Mouse (Mus musculus) liver, embryonic 12.5 days (tissue): ENCODE data around the gene Emilin2. TPM values are rescaled to one million over a fixed set of nuclear protein-coding genes. Genes with fewer than 3 reads are reported as not detected.
A peak's percentile ranks its signal among the peaks of the same experiment; 100 is the strongest.

ENCODE experiments used
- ATAC-seq: fragments of 200-750 bp; cut with Nextera tagmentation; 2 replicates; pipeline ENCODE4 v1.8.0; 2017; ENCODE audit warnings: moderate number of reproducible peaks, mild to moderate bottlenecking, moderate library complexity
- H3K27ac ChIP-seq: fragments of 300-500 bp; sonication (generic); 2 replicates; pipeline ENCODE4 v1.5.1; 2016; ENCODE audit warnings: mild to moderate bottlenecking
- H3K27me3 ChIP-seq: fragments of 300-500 bp; sonication (generic); replicated peaks from 2 replicates; pipeline ENCODE4 v1.6.1; 2016; ENCODE audit warnings: mild to moderate bottlenecking, moderate library complexity
- H3K36me3 ChIP-seq: fragments of 300-500 bp; sonication (generic); 2 replicates; pipeline ENCODE4 v1.6.1; 2016; ENCODE audit warnings: mild to moderate bottlenecking, moderate library complexity
- H3K4me1 ChIP-seq: fragments of 300-500 bp; sonication (generic); 2 replicates; pipeline ENCODE4 v1.6.1; 2016
- H3K4me2 ChIP-seq: fragments of 300-500 bp; sonication (generic); 2 replicates; pipeline ENCODE4 v1.6.1; 2016; ENCODE audit warnings: mild to moderate bottlenecking, moderate library complexity
- H3K4me3 ChIP-seq: fragments of 300-500 bp; sonication (generic); 2 replicates; pipeline ENCODE4 v1.5.1; 2016; ENCODE audit warnings: mild to moderate bottlenecking, moderate library complexity
- H3K9ac ChIP-seq: fragments of 300-500 bp; sonication (generic); 2 replicates; pipeline ENCODE4 v1.6.1; 2016; ENCODE audit warnings: mild to moderate bottlenecking, moderate library complexity
- H3K9me3 ChIP-seq: fragments of 300-500 bp; sonication (generic); replicated peaks from 2 replicates; pipeline ENCODE4 v1.6.1; 2016; ENCODE audit warnings: mild to moderate bottlenecking, moderate library complexity
- WGBS: fragments of 180-500 bp; shearing (Covaris S2); methylation state at CpG from one replicate; pipeline ENCODE4 v1.1.7; 2016; ENCODE audit not compliant: insufficient replicate concordance; 5-methylcytosine and 5-hydroxymethylcytosine counted together
- polyA plus RNA-seq: library from polyadenylated mRNA; unstranded; fragments of >200 nt; fragmentation: Nextera tagmentation; extraction: Ambion mirVana; gene quantifications from 2 replicates; pipeline ENCODE4 v1.2.1, GENCODE M21; 2016

The Emilin2 gene
- polyA plus RNA-seq, 1 experiment from 2014 or later = 28.9 TPM

DNA sequence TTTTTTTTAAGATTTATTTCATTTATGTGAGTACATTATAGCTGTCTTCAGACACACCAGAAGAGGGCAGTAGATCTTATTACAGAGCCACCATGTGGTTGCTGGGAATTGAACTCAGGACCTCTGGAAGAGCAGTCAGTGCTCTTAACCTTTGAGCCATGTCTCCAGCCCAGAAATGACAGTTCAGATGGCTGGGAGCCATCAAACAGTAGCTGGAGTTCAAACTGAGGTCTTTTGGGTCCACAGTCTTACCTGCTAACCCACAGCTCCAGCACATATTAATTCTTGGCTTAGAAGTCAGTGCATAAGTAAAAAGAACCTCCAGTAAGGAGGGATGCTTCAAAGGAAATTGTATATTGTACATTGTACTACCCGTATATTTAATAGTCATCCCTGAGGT, 102.9 kb downstream of the Emilin2 start:
- H3K27me3 ChIP-seq = no peaks in the 10 kb centered on the region
- peaks cover 17% of the 10 kb centered on the region for H3K36me3 ChIP-seq
- H3K4me1 ChIP-seq = peaks cover 96% of the 10 kb centered on the region
- ATAC-seq = no peak
- no peaks in the 10 kb centered on the region for H3K9me3 ChIP-seq
- H3K4me2 ChIP-seq = no peak overlapping the region
- 93% methylated on average over 1 of the region's 1 CpGs for WGBS
- 0 out of 2 replicates have a peak overlapping the region, but pooled peaks have one; percentile 25 for H3K27ac ChIP-seq
- H3K4me3 ChIP-seq = no peak overlapping the region
- H3K9ac ChIP-seq = no peak overlapping the region

DNA sequence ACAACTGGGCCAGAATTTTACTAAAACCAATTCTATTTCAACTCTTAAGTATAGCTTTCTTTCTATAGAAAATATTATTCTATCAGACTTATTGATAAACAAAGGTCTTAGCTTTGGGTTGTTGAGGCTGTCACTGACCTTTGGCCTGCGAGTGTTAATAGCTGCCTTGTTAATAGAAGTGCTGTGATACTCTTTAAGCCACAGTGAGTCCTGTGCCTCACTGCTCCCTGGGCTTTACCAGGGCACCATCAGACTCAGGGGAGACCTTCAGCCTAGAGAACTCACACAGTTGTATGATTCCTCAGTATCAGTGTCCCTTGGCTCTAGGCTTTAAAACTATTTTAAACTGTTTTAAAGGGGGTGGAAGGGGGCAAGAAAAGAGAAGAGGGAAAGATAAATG, 103.4 kb downstream of the Emilin2 start:
- Histone ChIP-seq H3K4me1 (peaks cover 95% of the 10 kb centered on the region), H3K4me3 (no peak overlapping the region), H3K36me3 (peaks cover 18% of the 10 kb centered on the region), H3K9me3 (no peaks in the 10 kb centered on the region), H3K9ac (no peak overlapping the region), H3K27ac (no peak overlapping the region), H3K4me2 (no peak overlapping the region), H3K27me3 (no peaks in the 10 kb centered on the region)
- 90% methylated on average over 1 of the region's 1 CpGs for WGBS
- ATAC-seq = no peak

DNA sequence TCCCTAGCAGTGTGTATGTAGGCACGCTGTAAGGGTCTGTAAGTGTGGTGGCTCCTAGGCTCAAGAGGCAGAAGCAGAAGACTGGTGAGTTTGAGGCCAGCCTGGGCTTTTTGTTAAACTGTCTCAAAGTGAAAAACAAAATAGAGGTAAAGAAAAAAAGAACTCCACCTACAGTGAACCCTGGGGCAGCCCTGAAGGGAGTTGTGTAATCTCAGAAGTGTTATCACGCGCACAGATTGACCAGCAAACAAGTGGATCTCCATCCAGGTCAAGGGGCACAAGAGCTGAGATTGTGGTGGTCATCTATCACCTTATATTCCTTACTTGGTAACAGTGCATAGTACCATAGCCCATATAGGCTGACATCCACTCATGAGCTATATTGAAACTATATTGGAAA, 104.5 kb downstream of the Emilin2 start:
- H3K4me2 ChIP-seq = peak overlapping the region; percentile 69

DNA sequence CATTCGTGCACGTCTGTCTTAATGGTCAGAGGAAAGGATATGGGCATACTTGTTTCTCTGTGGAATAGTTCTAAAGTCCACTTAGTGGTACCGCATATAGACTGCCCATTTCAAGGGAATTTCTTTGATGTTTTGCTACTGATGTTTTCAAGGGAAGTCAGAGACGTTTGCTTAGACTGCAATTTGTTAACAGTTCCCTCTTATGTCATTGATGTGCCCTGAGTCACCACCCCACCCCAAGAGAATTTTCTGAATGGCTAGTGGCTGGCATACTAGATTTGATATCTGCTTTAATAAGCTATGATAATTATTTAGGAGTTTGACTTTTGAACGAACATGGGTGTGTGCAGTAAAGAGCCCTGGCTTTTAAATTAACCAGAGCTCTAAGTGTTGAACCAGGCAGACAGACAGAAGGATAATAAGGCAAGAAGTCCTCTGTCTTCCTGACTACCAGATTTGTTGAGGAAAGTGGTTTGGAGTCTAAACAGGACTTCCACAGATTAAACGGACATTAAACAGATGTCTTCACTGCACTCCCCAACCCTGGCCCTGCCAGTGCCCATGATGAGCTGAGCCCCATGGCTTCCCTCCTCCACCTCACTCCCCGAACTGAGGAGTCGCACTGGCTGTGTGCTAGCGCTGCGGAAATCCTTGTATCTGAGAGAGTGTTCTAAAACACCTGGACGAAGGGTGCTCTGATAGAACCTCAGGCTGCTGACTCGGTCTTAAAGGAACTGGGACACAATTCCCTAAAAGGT, 105.5 kb downstream of the Emilin2 start:
- no peak for ATAC-seq
- Histone ChIP-seq H3K9ac (peak overlapping the region; percentile 46; the same call in 1 of the 2 replicates), H3K4me3 (peak overlapping the region; percentile 52), H3K9me3 (no peaks in the 10 kb centered on the region), H3K4me2 (peak overlapping the region; percentile 69), H3K27me3 (no peaks in the 10 kb centered on the region), H3K27ac (peak overlapping the region; percentile 49; the same call in 1 of the 2 replicates), H3K4me1 (peaks cover 92% of the 10 kb centered on the region), H3K36me3 (peaks cover 29% of the 10 kb centered on the region)
- 70% methylated on average over 12 of the region's 12 CpGs for WGBS

More for the DNA sequence above, 104.5 kb downstream of the Emilin2 start:
- H3K9me3 ChIP-seq = no peaks in the 10 kb centered on the region
- peaks cover 94% of the 10 kb centered on the region for H3K4me1 ChIP-seq
- H3K27ac ChIP-seq = peak overlapping the region; percentile 66
- H3K4me3 ChIP-seq = 0 out of 2 replicates have a peak overlapping the region, but pooled peaks have one; percentile 52
- WGBS = 88% methylated on average over 3 of the region's 3 CpGs
- H3K9ac ChIP-seq = no peak overlapping the region
- peaks cover 24% of the 10 kb centered on the region for H3K36me3 ChIP-seq
- no peak for ATAC-seq
- no peaks in the 10 kb centered on the region for H3K27me3 ChIP-seq

DNA sequence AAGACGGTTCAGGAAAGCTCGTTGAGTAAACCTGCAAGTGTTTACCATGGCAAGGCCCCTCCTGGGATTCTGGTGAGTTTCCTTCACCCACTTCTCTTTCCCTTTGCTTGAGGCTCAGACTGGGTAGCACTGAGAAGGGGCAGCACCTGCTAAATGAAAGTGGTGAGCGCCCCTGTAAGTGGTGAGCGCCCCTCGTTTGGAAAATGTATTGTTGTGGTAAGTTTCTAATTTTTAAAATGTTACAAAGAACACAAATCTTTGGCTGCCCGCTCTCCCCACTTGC, 107.0 kb downstream of the Emilin2 start:
- Histone ChIP-seq H3K9ac (peak overlapping the region; percentile 51), H3K9me3 (no peaks in the 10 kb centered on the region), H3K4me2 (peak overlapping the region; percentile 69), H3K4me3 (peak overlapping the region; percentile 52), H3K4me1 (peaks cover 87% of the 10 kb centered on the region), H3K36me3 (peaks cover 38% of the 10 kb centered on the region), H3K27ac (peak overlapping the region; percentile 86), H3K27me3 (no peaks in the 10 kb centered on the region)
- WGBS = 65% methylated on average over 6 of the region's 6 CpGs
- peak; percentile 16; the same call in 1 of the 2 replicates for ATAC-seq

DNA sequence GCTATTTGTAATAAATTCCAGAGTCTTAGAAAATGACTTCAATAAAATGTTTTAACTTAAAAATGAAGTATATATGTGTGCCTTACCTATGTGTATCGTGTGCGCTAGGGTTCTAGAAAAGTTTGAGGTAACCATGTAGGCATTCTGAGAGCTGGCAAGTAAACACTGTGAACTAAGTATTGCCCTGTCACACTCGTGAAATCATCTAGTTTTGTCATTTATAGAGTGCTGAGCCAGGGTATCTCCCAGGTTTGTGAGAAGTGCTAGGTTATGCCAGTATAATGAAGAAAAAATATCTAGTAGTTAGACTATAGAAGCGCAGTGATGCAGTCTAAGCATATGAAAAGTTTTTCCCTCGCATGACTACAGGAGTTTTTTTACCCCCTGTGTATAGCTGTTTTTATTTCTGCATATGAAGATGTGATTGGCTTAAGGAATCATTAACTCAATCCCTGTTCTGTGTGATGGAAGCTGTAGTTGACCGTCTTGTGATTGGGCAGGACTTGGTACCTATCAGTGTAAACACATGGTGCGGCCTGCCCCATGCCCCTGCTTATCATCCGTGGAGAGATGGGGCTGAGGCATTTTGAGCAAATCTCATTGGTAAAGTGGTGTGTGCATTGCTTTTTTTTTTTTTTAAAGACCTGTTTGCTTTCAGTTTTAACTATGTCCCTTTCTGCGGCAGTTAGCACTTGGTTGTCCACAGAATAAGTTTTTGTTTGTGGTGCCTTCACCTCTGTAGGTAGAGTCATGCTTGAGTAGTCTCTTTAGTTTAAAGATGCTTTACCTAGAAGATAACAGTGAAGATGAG, 107.6 kb downstream of the Emilin2 start:
- peaks cover 87% of the 10 kb centered on the region for H3K4me1 ChIP-seq
- H3K27ac ChIP-seq = peak overlapping the region; percentile 86
- H3K4me3 ChIP-seq = peak overlapping the region; percentile 52
- H3K27me3 ChIP-seq = no peaks in the 10 kb centered on the region
- WGBS = 48% methylated on average over 9 of the region's 9 CpGs
- ATAC-seq = peak; percentile 96
- peak overlapping the region; percentile 69 for H3K4me2 ChIP-seq
- peak overlapping the region; percentile 51 for H3K9ac ChIP-seq
- peaks cover 38% of the 10 kb centered on the region for H3K36me3 ChIP-seq
- H3K9me3 ChIP-seq = no peaks in the 10 kb centered on the region

Other genes with a start within 250 kb of the Emilin2 start
- 40.1 and 42.5 TPM in 2 replicates for gene Lpin2, start 129.4 kb downstream of the Emilin2 start, polyA plus RNA-seq
- 1.7 and 2.8 TPM in 2 replicates for gene Gm4707, start 147.9 kb upstream of the Emilin2 start, polyA plus RNA-seq
- gene Smchd1, start 163.4 kb upstream of the Emilin2 start, polyA plus RNA-seq = 49.4 and 50.1 TPM in 2 replicates
- gene Ndc80, start 214.9 kb upstream of the Emilin2 start, polyA plus RNA-seq = 37.7 and 39.0 TPM in 2 replicates
- gene Spdya, start 240.1 kb upstream of the Emilin2 start, polyA plus RNA-seq = 0.21 and 0.37 TPM in 2 replicates